Mouse (Mus musculus) midbrain, embryonic 10.5 days (tissue): Measurements from ENCODE around the gene Slc25a48. TPM values are rescaled to one million over a fixed set of nuclear protein-coding genes. Genes with fewer than 3 reads are reported as not detected.

ENCODE experiments used
- DNase-seq: peaks from one replicate; pipeline ENCODE4 v3.0.0-alpha.2; 2017; ENCODE audit warnings: low spot score
- H3K27ac ChIP-seq: fragments of 300-500 bp; sonication (generic); replicated peaks from 2 replicates; pipeline ENCODE4 v1.5.1; 2016; ENCODE audit warnings: mild to moderate bottlenecking
- H3K27me3 ChIP-seq: fragments of 300-500 bp; sonication (generic); 2 replicates; pipeline ENCODE4 v1.6.1; 2016; ENCODE audit warnings: low read depth, mild to moderate bottlenecking; ENCODE audit not compliant: poor library complexity, severe bottlenecking
- H3K36me3 ChIP-seq: fragments of 300-500 bp; sonication (generic); 2 replicates; pipeline ENCODE4 v1.6.1; 2016; ENCODE audit warnings: mild to moderate bottlenecking, moderate library complexity
- H3K4me1 ChIP-seq: fragments of 300-500 bp; sonication (generic); 2 replicates; pipeline ENCODE4 v1.6.1; 2016
- H3K4me3 ChIP-seq: fragments of 300-500 bp; sonication (generic); 2 replicates; pipeline ENCODE4 v1.5.1; 2016; ENCODE audit warnings: mild to moderate bottlenecking, moderate library complexity
- H3K9me3 ChIP-seq: fragments of 300-500 bp; sonication (generic); replicated peaks from 2 replicates; pipeline ENCODE4 v1.6.1; 2016; ENCODE audit warnings: mild to moderate bottlenecking
- WGBS: fragments of 180-500 bp; shearing (Covaris S2); methylation state at CpG from one replicate; pipeline ENCODE4 v1.1.7; 2016; 5-methylcytosine and 5-hydroxymethylcytosine counted together
- polyA plus RNA-seq: library from polyadenylated mRNA; unstranded; fragments of >200 nt; fragmentation: Nextera tagmentation; extraction: Ambion mirVana; gene quantifications from 2 replicates; pipeline ENCODE4 v1.2.1, GENCODE M21; 2016

The Slc25a48 gene
- polyA plus RNA-seq, 1 experiment from 2014 or later, result not detected

DNA sequence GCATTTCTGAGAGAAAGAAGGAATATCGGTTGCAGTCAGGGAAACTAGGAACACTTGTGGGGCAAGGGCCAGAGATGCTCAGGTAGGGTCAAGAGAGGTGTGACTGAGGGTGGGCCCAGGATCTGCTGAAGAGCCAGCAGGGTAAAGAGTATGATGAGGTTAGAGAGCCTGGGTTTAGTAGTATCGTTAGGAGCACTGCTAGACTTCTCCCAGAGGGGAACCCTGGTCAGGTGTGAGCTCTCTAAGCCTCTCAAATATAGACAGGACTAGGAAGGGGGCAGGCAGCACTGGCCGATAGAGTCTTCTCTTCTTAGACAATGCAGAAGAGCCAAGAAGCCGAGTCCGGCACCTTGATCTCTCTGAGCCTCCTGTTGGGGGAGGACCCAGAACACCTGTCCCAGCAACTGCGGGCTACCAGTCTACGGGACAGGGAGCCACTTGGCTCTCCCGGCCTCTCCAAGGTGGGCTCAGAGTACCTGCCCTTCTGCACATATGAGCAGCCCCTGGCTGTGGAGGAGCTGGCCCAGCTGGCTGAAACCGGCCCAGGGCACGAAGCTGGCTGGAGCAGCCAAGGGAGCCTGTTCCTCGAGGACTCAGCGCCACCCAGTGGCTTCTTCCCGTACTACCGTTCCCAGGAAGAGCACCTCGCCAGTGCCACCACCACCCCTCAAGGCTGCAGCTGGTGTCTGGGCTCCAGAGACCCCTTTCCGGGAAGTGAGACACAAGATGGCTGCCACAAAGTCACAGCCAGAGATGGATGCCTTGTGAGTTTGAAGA is 9.2 kb upstream of the Slc25a48 start:
- peaks cover 19% of the 10 kb centered on the region for H3K4me1 ChIP-seq
- peaks cover 70% of the 10 kb centered on the region for H3K27me3 ChIP-seq
- 30% methylated on average over 16 of the region's 16 CpGs for WGBS
- peak; percentile 87 for DNase-seq
- H3K9me3 ChIP-seq, result no peaks in the 10 kb centered on the region
- peak overlapping the region; percentile 69 for H3K27ac ChIP-seq
- no peaks in the 10 kb centered on the region for H3K36me3 ChIP-seq
- no peak overlapping the region for H3K4me3 ChIP-seq

DNA sequence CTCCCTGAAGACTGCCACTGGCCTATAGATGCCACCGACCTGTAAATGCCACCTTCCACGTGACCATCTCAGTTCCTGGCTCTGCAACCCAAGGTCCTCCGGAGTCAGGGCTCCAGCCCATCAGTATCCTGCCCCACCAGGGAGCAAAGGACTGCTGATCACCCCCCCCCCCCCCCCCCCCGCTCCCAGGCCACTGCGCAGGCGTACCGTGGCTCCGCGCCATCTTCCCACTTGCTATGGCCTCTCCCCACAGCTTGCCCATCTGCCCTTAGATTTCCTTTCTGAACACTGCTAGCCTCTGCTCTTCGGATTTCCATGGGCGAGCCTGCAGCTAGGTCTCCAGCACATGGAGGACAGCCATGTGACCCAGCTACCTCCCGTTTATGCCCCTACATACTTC is 5.7 kb upstream of the Slc25a48 start:
- 0 out of 2 replicates have a peak overlapping the region, but pooled peaks have one; percentile 65 for H3K27ac ChIP-seq
- H3K36me3 ChIP-seq, result no peaks in the 10 kb centered on the region
- DNase-seq, result no peak
- WGBS, result 86% methylated on average over 11 of the region's 12 CpGs
- H3K27me3 ChIP-seq, result peaks cover 83% of the 10 kb centered on the region
- no peak overlapping the region for H3K4me3 ChIP-seq
- H3K4me1 ChIP-seq, result peaks cover 33% of the 10 kb centered on the region
- H3K9me3 ChIP-seq, result no peaks in the 10 kb centered on the region

DNA sequence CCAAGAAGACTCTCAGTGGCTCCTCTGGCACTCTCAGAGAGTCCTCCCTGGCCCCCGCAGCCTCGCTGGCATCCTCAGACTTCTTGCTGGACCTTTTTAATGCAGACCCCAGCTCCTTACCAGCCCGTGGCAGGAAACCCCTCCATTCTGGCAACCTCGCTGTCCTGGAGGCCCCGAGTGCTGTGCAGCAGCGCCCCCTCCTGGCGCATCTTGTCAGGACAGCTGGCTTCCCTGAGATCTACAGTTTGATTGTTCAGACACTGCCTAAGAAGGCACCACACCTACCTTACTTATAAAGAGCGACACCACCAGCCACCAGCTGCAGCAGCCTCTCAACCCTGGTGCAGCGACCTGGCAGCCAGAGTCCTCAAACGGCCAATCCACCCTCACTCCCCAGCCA is 4.7 kb upstream of the Slc25a48 start:
- 11% methylated on average over 10 of the region's 10 CpGs for WGBS
- H3K36me3 ChIP-seq, result no peaks in the 10 kb centered on the region
- peak overlapping the region; percentile 65 for H3K27ac ChIP-seq
- peaks cover 39% of the 10 kb centered on the region for H3K4me1 ChIP-seq
- H3K9me3 ChIP-seq, result no peaks in the 10 kb centered on the region
- peak; percentile 86 for DNase-seq
- peaks cover 83% of the 10 kb centered on the region for H3K27me3 ChIP-seq
- no peak overlapping the region for H3K4me3 ChIP-seq

DNA sequence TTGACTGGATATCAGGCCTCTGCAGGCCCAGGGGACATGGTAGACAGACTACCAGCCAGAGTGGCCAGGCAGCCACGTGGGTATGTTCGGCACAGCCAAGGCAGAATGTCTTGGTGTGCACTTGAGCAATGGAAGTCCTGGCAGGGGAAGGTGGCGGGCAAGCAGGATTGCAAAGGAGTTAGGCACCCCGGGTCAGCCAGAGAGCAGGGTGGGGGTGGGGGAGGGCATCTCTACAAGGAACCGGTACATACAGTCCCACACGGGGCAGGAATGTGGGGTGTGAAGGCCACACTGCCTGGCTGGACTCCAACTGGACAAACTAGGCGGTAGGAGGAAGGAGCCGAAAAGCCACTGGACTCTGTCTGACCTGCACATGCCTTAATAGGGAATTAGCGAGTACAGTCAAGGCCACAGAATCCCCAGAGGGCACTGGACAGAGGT is 3.8 kb upstream of the Slc25a48 start:
- peaks cover 83% of the 10 kb centered on the region for H3K27me3 ChIP-seq
- no peaks in the 10 kb centered on the region for H3K9me3 ChIP-seq
- peaks cover 39% of the 10 kb centered on the region for H3K4me1 ChIP-seq
- no peak overlapping the region for H3K4me3 ChIP-seq
- peak overlapping the region; percentile 65 for H3K27ac ChIP-seq
- no peaks in the 10 kb centered on the region for H3K36me3 ChIP-seq
- 87% methylated on average over 9 of the region's 9 CpGs for WGBS
- DNase-seq, result no peak

DNA sequence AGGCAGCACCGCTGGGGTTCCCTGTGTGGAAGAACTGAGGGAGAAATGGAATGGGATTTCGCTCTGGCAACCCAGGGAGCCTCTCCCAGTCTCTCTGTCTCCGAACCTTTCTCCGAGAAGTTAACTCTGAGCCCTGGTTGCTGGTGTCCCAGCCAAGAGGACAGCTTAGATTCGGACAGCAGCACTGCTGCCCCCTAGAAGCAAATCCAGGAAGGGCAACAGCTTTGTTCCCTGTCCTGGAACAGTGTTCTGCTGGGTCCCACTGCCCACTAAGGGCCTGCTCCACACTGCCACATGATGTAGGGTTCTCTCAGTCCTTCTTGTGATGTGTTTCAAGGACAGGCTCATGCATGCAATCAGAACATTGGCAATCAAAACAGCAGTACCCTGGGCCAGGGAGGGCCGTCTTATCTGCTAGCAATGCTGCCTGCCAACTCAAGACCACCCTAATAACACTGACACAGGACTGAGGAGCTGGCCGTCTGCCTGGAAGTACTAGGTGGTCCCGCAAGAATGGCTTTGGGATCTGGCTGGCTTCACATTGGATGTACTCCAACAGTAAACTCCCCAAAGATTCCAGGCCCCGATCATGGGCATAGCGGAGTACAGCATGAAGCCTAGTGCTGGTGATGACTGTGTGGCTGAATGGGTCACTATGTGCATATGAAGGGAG is 2.4 kb upstream of the Slc25a48 start:
- Histone ChIP-seq H3K36me3 (no peaks in the 10 kb centered on the region), H3K27ac (no peak overlapping the region), H3K9me3 (no peaks in the 10 kb centered on the region), H3K27me3 (peaks cover 83% of the 10 kb centered on the region), H3K4me3 (no peak overlapping the region), H3K4me1 (peaks cover 39% of the 10 kb centered on the region)
- no peak for DNase-seq
- WGBS, result 63% methylated on average over 10 of the region's 10 CpGs

DNA sequence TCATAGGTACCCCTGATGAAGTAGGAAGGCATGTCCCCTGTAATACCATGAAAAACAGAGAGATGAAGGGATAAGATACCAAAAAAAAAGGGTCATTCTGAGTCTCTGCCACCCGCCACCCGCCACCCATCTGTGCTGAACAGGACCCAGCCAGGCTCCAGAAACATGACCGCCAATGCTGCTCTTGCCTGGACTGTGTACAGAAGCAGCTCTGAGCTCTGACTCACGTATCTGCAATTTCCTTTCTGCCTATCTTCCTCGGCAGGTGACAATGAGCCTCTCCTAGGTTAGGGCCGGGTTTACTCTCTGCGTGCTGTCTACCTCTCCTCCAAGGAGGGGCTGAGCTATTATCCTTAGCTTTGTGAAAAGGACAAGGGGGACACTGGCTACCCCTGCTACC is 5.3 kb downstream of the Slc25a48 start:
- no peak for DNase-seq
- H3K27ac ChIP-seq, result no peak overlapping the region
- H3K27me3 ChIP-seq, result peaks cover 27% of the 10 kb centered on the region
- no peaks in the 10 kb centered on the region for H3K36me3 ChIP-seq
- H3K9me3 ChIP-seq, result no peaks in the 10 kb centered on the region
- H3K4me3 ChIP-seq, result no peak overlapping the region
- peaks cover 5% of the 10 kb centered on the region for H3K4me1 ChIP-seq
- 85% methylated on average over 7 of the region's 7 CpGs for WGBS

DNA sequence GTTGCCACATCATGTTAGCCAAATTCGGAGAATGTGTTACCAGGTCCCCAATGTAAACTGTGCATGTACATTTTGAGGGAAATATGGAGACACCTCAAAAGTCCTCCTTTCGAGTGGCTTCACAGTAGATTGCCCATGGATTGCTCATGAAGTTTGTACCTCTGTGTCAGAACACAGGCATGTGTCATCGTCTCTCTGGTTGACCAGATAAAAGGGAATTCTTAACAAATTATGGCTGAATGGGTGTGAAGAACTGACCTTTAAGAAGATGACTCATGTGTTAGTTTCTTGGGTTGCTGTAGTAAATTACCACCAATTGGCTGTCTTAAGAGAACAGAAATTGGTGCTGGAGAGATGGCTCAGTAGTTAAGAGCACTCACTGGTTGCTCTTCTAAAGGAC is 6.0 kb downstream of the Slc25a48 start:
- Histone ChIP-seq H3K9me3 (no peaks in the 10 kb centered on the region), H3K4me1 (no peaks in the 10 kb centered on the region), H3K27me3 (peaks cover 25% of the 10 kb centered on the region), H3K4me3 (no peak overlapping the region), H3K27ac (no peak overlapping the region), H3K36me3 (no peaks in the 10 kb centered on the region)
- no peak for DNase-seq
- WGBS, result 89% methylated on average over 3 of the region's 3 CpGs

DNA sequence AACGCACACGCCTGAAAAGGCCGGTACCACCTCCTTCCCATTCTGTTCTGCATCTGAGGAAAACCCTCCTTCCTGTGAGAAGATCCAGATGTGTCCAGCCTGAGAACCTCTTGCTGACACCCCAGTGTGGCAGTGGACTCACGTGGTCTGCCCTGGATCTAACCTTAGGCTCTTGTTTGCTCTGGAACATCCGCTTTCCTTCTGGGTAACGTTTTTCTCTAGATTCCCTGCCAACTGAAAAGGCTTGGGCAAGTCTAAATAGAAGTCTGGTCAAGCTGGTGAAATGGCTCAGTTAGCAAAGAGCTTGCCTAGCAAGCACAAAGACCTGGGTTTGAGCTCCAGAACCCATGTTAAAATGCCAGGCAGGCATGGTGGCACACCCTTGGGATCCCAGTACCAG is 6.8 kb downstream of the Slc25a48 start:
- Histone ChIP-seq H3K27me3 (peaks cover 16% of the 10 kb centered on the region), H3K4me3 (no peak overlapping the region), H3K36me3 (no peaks in the 10 kb centered on the region), H3K4me1 (no peaks in the 10 kb centered on the region), H3K9me3 (no peaks in the 10 kb centered on the region), H3K27ac (no peak overlapping the region)
- no peak for DNase-seq
- WGBS, result 91% methylated on average over 6 of the region's 6 CpGs

DNA sequence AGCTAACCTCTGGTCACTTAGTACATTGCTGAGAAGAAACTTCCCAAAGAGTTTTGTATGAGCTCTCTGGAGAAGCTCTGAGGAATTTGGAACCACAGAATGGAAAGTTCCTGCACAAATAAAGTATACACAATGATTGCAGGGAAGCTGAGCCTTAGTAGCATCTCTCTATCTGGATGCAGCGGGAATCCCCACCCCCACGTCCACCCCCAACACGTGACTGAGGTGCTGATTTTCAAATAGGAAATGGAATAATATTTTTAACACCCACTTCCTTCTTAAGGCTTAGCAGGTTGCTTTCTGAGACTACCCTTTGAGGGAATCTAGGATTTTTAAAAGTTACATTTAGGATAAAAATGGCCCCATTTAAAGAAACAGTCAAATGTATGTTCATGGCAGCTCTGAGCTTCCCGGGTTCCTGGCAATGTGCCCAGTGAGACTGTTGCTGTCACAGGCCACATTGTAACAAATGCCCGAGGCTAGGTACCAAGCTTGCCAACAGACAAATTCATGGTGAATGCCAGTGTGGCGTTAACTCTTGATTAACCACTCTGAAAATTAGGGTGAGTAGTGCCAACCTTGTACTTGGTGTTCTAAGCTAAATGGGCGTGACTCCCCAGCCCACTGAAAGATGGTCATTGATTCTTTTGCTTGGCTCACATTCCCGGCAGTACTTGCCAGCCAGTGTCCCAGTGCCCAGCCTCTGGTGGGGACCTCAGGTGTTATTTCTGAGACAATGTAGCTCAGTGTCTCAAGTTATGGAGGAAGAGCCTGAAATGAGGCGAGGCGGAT is 11.3 kb downstream of the Slc25a48 start:
- WGBS, result 88% methylated on average over 10 of the region's 10 CpGs
- Histone ChIP-seq H3K27me3 (peaks cover 5% of the 10 kb centered on the region), H3K27ac (no peak overlapping the region), H3K4me1 (no peaks in the 10 kb centered on the region), H3K4me3 (no peak overlapping the region), H3K36me3 (no peaks in the 10 kb centered on the region), H3K9me3 (no peaks in the 10 kb centered on the region)
- DNase-seq, result no peak

DNA sequence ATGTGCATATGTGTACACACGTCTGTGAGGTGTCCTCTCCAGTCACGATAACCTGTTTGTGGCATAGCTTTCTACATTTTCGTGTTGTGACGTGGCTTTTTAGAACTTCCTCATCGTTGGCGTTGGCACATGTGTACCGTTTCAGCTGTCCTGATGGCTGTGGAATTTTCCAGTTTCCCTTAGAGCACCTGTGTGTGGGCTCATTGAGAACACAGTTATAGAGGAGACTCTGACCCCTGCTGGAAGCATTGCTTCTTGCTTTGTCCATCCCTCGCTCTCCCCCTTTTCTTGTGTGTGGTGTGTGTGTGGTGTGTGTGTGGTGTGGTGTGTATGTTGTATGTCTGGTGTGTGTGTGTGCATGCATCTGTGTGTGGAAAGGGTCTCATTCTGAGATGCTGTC is 11.9 kb downstream of the Slc25a48 start:
- Histone ChIP-seq H3K9me3 (no peaks in the 10 kb centered on the region), H3K36me3 (no peaks in the 10 kb centered on the region), H3K4me1 (no peaks in the 10 kb centered on the region), H3K27me3 (peaks cover 5% of the 10 kb centered on the region), H3K27ac (no peak overlapping the region), H3K4me3 (no peak overlapping the region)
- no peak for DNase-seq
- 87% methylated on average over 8 of the region's 8 CpGs for WGBS

DNA sequence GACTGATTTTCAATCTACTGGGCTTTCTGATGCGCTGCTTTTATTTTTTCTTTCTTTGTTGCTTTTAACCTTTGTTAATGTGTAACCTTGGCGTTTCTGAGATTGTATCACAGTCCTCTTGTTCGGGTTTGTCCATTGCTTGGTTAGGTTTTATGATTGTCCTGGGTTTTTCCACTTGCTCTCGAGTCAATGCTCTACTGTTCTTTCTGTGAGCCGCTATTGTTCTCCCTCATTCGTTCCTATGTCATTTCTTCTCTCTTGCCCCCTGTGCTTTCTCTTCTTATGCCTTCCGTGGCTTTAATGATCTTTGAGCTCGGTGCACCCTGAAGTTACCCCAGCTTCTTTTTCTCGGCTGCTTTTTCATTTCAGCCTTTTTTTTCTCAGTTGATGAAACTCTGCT is 19.8 kb downstream of the Slc25a48 start:
- Histone ChIP-seq H3K4me1 (no peaks in the 10 kb centered on the region), H3K9me3 (no peaks in the 10 kb centered on the region), H3K36me3 (no peaks in the 10 kb centered on the region), H3K4me3 (no peak overlapping the region), H3K27me3 (no peaks in the 10 kb centered on the region), H3K27ac (no peak overlapping the region)
- DNase-seq, result no peak
- WGBS, result 74% methylated on average over 9 of the region's 9 CpGs

DNA sequence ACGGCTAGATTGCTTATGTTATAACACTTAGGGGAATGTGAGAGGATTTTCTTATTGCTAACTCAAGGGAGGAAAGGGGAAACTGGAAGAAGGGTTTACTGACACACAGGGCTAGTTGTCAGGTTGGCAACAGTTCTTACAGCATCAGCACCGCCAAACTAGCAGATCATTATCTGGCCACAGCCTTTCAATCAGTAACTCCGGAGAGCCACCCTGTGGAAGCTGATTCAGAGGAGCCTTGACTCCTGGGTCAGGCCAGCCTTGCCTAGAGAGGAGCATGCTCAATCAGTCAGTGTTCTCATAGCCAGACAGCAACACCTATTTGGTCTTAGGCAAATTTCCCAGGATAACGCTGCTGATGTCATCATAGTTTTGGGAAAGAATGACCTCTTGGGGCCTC is 23.3 kb downstream of the Slc25a48 start:
- H3K9me3 ChIP-seq, result no peaks in the 10 kb centered on the region
- H3K27me3 ChIP-seq, result no peaks in the 10 kb centered on the region
- WGBS, result 87% methylated on average over 4 of the region's 4 CpGs
- no peak overlapping the region for H3K4me3 ChIP-seq
- no peaks in the 10 kb centered on the region for H3K36me3 ChIP-seq
- DNase-seq, result no peak
- H3K27ac ChIP-seq, result no peak overlapping the region
- H3K4me1 ChIP-seq, result peaks cover 12% of the 10 kb centered on the region

DNA sequence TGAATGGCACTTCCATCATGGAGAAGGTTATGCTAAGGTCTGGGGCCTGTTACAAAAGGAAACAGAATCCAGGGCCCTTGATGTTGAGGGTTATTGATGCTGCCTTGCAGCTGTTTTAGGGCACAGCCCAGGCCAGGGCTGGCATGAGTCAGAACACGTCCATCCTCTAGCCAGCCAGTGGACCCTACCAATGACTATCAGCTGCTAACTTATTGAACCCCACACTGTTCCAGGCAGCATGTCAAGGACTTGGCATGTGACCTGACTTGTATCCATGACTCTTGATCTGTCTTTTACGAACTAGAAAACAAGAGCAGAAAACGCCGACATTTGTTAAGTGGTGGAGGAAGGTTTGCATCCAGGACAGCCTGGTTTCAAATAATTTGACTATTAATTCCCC is 24.6 kb downstream of the Slc25a48 start:
- DNase-seq, result no peak
- no peak overlapping the region for H3K4me3 ChIP-seq
- no peaks in the 10 kb centered on the region for H3K9me3 ChIP-seq
- no peaks in the 10 kb centered on the region for H3K36me3 ChIP-seq
- H3K4me1 ChIP-seq, result peaks cover 12% of the 10 kb centered on the region
- no peaks in the 10 kb centered on the region for H3K27me3 ChIP-seq
- no peak overlapping the region for H3K27ac ChIP-seq
- 94% methylated on average over 4 of the region's 4 CpGs for WGBS
